Mouse (Mus musculus): ENCODE measurements around the gene Gtdc1. TPM values are rescaled to one million over a fixed set of nuclear protein-coding genes. Genes with fewer than 3 reads are reported as not detected.

The Gtdc1 gene
- total RNA-seq, 2 experiments from 2014 or later, result 15.5 to 20.5 TPM

DNA sequence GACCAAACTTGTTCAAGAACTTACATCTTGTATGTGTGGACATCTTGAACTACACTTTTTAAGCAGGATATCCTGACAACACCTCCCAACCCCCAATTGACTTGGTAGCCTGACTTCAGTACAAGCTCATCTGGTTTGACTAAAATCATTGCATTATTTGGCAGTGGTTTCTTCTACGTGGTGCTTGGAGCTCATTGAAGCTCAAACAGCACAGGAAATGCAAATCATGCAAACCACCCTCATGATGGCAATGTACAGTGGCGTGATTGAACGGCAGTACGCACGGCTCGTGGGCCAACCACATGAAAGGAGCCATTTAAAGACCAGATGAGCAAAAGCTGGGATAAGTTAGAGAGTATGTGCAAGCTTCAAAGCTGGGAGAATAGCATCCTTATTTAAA lies 123.0 kb downstream of the Gtdc1 start:
- intact Hi-C loops (cut with DNase I), result no loop called here
- no peak for DNase-seq

DNA sequence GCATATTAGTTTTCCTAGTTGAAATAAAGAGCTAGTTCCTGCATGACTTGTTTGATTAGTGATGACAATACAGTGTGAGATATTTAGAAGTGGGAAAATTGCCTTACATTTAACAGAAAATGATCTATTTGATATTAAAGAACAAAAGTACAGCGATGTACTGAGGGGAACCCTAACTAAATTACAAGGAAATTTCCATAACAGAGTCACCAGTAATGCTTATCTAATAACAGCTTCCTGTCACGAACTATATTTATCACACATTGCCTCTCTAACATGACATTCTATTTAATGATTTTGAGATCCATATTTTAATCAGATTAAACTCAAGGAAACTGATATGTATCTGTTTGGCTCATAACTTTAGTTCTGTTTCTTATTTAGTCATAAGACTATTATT lies 126.1 kb downstream of the Gtdc1 start:
- no peak for DNase-seq
- intact Hi-C loops (cut with DNase I), result no loop called here

DNA sequence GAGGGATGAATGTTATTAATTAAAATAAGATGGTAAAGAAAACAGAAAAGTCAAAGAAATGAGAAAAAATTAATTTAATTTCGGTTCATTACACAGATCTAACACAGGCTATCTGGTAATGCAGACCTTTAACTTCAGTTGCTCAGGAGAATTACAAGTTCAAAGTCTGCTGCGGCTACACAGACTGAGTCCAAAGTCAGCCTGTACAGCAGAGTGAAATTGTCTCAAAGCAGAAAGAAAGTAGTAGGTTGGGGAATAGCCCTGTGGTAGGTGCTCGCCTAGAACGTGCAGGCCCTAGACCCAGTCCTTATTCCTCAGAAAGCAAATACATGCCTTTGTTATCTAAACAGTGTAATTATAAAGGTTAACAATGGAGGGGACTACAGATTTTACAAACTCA lies 135.6 kb downstream of the Gtdc1 start:
- no peak for DNase-seq
- intact Hi-C loops (cut with DNase I), result no loop called here

DNA sequence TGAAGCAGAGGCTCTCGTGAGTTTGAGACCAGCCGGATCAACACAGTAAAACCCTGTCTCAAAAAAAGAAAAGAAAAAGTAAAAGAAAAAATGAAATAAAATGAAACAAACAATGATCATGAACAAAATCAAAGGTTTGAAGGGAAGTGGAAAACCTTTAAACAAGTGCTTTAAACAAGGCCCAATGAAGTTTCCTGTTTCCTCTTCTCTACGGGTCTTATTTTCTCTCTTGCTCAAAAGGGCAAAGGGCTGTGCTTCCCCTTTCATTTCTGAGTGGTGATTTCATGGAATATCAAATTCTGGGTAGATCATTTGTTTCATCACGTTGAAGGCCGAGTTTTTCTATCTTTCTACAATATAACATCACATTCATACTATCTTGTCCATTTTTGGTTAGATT lies 136.3 kb downstream of the Gtdc1 start:
- intact Hi-C loops (cut with DNase I), result no loop called here
- no peak for DNase-seq

DNA sequence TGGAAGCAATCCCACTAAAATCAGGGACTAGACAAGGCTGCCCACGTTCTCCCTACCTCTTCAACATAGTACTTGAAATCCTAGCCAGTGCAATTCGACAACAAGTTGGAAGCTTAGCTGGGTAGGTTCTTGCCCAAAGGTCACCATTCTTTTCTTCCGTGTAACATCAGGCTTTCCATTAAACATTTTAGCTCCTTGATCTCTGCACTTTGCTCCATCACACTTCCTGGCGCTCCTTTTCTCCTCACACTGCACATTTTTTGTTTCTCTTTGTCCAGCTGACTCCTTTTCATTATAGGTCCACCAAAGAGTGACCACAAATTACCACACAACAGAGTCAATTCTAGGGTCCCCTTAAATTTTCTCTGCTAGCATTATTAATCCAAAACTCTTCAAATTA lies 144.7 kb downstream of the Gtdc1 start:
- intact Hi-C loops (cut with DNase I), result no loop called here
- DNase-seq, result no peak

DNA sequence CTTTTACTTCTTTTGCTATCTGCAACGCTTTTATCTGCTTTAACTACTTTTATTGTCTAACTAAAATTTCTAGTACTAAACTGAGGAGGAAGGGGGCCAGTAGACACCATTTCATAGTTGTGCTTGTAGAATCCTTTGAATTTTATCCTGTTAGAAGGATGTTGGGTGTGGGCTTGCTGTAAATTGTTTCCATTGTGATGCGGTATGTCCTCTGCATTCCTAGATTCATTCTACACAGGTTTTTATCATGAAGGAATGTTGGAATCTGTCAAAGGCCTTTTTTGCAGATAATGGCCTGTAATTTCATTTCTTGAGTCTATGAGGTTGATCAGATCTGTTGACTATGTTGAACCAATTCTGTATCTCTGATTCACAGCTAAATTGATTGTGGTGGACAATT lies 146.5 kb downstream of the Gtdc1 start:
- no peak for DNase-seq
- intact Hi-C loops (cut with DNase I), result no loop called here

DNA sequence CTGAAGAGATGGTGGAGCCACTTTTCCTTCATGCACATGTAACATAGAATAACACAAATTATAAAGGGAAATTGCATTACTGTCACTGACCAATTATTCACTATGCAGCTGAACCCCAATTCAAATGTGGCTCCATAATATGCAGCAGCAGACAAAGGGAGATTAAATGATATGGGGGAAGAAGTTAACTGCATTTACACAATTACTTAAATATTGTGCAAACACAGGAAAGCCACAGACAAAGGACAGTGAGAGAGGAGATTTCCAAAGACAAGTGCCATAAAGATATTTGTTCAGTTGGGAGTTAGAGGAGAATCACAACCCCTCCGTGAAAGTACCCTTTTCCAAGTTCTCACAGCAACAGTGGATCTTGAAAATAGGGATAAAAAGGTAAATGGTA lies 163.6 kb downstream of the Gtdc1 start:
- intact Hi-C loops (cut with DNase I), result no loop called here

DNA sequence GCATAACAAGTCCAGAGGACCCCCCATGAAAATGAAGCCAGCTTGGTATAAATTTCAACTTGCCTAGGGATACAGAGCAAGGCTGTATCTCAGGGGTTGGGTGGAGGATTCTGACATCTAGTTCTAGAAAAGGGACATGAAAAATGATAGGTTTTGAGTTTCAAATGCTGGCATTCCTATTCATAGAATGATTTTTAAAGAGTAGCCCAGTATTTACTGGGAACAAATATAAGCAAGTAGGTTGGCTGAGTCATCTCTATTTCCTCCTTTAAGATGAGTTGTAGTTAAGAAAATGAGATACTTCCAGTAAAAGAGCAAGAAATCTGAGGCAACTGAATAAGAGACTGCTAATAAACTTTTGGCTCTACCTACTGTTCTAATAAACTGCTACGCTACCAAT lies 190.8 kb downstream of the Gtdc1 start:
- DNase-seq, result no peak
- intact Hi-C loops (cut with DNase I), result no loop called here

More for the DNA sequence above, 163.6 kb downstream of the Gtdc1 start:
- no peak for DNase-seq

DNA sequence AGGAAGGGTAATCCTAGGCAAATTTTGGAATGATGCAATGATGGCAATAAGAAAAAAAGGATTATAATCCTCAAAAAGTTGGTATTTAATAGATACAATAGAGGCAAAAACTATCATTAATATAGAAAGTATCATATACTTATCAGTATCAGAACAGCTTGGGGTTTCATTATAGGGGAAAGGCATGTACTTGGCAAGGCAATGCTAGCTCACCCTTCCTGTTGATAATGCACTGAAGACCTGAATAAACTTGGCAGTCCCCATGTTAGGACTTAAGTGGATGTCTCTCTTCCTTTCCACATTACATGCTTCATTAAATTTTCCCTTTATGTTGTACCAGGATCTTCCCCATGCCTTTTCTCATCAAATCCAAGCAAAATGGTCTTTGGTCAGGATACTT lies 206.0 kb downstream of the Gtdc1 start:
- intact Hi-C loops (cut with DNase I), result no loop called here
- no peak for DNase-seq

DNA sequence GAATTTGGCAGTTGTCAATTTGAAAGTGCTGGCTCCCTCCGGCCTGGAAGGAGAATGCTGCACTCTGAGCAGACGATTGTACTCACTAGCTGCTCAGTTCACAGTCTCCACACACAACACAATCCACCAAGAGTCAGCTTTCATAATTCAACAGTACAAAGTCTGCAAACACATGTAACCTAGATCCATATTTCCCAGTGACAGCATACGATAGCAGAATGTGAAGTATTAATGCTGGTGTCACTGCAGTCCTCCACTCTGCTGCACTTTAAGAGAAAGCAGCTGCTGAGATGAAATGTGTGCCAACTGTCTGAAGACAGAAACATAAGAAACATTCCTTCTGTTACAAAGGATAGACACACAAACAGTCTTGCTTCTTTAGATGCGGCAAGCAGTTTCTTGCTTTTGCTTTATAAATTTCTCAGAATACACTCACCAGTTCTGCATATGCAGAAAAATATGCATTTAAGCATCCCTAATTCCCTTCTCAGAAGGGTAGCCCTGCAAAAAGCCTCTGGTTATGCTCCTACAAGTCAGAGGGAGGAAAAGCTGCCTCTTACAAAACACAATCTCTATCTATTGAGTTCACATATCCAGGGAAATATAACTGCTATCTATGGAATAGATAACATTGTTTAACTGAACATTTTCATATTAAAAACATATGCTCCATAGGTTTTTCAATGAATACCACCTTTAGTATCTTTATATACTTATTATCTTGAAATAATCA lies 221.4 kb downstream of the Gtdc1 start:
- intact Hi-C loops (cut with DNase I), result no loop called here
- peak; percentile 8 to 33 for DNase-seq

DNA sequence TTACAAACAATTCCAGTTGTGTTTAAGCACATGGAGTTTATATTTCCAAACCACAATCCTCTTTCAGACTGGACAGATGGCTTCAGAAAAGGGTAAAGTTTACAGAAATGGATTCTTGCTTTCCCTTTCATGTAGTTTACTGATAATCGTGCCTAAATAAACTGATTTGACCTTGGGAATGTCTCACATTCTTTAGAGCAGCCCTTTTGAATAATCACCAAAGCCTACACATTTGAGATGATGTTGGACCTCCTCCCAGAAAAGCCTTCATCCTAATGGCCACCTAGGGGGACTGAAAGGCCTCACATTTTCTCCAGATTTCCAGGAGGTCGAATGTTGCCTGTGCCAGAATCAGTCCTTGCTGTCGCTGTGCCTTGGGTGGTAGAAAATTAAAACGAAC lies 227.2 kb downstream of the Gtdc1 start:
- intact Hi-C loops (cut with DNase I), result no loop called here
- DNase-seq, result no peak

DNA sequence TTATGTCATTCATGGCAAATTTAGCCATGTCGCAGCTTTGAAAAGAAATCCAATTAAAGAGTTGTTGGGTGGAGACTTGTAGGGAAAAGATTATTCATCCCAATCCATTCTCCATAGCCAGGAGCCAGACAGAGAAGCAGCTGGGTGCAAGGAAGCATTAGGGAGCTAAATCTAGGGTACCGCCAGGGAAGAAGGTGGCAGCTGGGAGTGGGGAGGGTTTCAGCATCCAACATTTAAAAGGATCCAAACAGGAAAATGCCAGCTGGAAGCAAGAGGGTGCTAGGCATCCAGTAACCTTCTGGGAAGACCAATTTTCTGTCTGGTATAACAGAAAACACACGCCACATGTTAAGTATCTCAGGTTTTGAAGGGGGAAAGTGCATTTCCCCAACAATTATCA lies 231.0 kb downstream of the Gtdc1 start:
- intact Hi-C loops (cut with DNase I), result no loop called here
- no peak for DNase-seq

DNA sequence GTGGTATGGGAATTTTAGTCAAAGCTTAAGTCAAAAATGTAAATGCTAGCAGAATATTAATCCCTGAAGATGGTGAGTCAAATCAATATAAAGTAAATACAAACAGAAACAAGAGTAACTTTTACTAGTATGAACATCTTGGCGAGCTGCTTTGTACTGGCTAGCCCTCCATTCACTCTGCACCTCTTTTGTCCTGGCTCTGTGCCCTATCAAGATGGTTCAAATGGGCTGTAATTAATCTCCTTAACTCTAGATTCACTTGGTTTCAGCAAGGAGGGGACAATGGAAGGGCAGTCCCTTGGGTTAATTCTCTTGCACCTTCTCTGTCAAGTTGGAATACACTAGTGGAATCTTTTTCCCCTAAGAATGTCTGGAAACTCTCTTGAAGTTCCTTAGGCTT lies 233.6 kb downstream of the Gtdc1 start:
- intact Hi-C loops (cut with DNase I), result no loop called here
- no peak for DNase-seq

DNA sequence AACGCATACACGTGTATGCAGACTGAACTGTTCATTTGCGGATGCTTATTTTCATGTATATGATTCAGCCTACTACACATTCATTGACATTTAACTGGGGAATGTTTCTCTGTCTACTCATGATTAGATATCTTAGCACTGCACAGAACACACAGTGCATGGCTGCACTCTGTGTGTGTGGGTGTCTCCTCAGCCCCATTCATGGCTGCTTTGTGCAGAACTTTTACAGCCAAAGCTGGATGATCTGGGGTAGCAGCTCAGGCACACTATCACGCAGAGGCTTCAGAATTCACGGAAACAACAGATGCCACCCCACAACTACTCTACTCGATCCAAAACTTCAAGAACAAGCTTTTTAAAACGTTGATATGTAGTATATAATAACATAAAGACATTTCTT lies 263.4 kb downstream of the Gtdc1 start:
- no peak for DNase-seq
- intact Hi-C loops (cut with DNase I), result no loop called here

DNA sequence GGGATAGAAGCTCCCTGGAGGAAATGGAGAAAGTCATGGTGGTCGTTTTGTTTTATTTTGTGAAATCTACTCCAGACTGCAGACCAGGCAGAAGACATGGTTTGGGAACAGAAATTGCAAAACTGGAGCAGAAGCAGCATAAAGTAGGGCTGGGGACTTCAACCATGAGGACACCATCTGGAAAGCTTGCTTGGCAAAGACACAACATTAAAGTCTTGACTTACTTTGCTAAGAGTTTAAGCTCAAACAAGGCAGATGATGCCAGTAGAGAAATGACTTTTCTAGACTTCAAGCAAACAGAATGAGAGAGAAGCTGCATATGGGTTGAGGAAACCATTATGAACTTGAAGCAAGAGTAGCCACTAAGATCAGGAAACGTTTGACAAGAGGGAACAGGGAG lies 267.6 kb downstream of the Gtdc1 start:
- DNase-seq, result no peak
- intact Hi-C loops (cut with DNase I), result no loop called here

DNA sequence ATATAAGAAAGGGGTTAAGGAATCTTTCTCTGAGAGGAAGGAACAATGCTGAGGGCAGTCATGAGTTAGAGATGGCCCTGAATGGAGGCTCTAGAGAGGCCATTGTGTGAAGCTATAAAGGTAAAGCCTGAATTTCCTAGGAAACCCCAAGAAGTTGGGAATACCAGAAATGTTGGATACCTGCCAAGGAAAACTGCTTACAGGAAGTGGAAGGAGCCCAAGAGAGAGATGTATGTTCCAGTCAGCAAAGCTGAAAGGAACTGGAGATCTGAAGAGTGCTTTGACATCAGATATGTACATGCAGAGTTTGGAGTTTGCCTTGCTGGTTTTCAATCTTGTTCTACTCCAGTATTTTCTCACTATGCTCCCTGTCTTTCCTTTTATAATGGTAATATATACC lies 268.4 kb downstream of the Gtdc1 start:
- intact Hi-C loops (cut with DNase I), result no loop called here
- DNase-seq, result no peak

DNA sequence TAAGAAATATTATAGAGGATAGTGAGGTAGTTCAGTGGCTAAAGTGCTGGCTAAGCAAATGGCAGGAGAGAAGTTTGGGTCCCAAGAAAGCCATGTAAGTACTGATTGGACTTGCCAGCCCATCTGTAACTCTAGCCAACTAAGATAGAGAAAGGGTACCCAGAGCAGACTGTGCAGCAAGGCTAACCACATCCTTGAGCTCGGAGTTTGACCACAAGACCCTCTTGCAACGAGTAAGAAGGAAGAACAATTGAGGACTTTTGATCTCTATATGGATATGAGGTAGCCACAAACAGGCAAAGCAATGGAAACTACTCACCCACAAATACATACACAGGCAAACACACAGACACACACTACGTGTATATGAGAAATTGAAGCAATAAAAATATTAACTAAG lies 278.9 kb downstream of the Gtdc1 start:
- DNase-seq, result no peak
- intact Hi-C loops (cut with DNase I), result no loop called here

DNA sequence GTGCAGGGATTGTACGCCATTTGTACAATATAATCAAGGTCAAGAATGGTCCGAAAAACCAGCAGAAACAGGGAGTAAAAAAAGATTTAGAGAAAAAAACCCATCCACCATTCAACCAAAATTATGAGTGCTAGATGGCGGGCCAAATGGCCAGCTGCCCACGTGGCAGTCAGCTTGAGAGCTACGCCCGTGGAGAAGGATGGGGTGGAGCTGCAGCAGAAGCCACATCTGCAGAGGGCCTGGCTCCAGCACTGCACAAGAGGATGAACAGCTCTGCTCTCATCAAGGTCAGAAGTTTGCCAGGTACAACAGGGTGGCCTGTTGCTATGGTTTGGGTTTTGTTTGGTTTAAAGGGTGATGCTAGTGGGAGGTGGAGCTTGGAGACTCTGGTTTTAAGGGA lies 281.1 kb downstream of the Gtdc1 start:
- intact Hi-C loops (cut with DNase I), result no loop called here
- DNase-seq, result no peak

DNA sequence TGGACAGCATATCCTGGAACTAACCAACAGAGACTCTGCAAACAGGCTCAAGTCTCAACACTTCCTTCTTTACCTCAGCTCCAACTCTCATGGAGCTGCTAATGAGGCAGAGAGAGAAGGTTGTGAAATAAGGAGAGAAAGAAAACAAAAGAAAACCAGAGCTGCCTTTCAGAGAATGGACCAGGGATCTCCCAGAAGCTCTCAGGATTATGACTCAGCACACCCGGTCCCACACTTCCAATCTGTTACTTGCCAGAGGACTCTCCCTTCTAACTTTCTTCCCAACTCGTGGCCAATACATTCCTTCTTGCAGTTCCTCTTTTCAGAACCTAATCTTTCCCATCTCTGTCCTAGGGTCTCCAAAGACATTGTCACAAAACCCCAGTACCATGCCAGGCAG lies 288.1 kb downstream of the Gtdc1 start:
- no peak for DNase-seq

DNA sequence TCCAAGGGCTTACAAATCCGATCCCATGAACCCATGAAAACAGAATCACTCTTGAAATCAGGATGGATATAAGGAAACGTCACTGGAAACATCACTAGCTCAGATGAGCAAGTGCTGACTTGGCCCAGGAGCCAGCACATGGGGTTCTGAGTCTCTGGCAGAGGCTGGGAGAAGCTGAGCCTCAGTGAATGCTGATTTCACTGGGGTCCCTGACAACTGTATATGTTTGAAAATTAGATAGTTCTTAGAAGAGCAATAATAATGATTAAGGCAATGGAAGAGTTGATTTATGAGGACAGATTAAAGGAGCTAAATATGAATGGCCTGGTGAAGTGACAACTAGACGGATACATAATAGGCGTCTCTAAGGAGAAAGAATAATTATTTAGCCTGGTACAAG lies 289.3 kb downstream of the Gtdc1 start:
- DNase-seq, result no peak
- intact Hi-C loops (cut with DNase I), result no loop called here

More for the DNA sequence above, 288.1 kb downstream of the Gtdc1 start:
- intact Hi-C loops (cut with DNase I), result no loop called here

DNA sequence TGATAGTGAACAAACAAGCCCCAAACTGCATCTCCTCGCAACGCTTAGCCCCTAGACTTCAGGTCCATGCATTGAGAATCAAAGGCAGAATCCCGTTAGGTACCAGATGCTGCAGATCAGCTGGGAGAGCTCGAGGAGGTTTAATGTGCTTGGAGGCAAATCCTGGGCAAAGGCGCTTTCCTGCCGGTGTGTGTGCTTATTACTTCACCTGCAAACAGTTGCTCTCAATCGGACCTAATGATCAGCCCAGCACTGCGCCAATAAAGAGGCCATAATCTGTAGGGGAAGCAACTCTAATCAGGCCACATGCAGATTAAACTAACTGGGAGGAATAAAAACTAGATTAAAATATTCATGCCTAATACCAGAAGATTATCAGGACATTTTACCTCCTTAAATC lies 293.5 kb downstream of the Gtdc1 start:
- DNase-seq, result no peak
- intact Hi-C loops (cut with DNase I), result no loop called here

DNA sequence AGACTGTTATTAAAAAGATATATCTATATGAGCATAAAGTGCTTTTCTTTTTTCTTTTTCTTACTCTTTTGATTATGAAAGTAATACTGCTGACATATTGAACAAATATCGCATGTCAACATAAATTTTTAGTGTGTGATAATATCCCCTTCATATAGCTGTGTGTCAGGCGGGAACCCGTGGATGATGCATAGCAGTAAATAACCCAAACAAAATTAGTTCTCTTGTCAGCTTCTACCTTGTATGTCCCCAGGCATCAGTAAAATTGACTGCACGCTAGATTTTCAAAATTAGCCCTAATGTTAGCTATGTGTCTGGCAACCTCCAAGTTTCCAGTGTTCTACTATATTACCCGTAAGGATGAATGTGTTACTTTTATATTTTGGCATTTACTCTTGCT lies 294.4 kb downstream of the Gtdc1 start:
- intact Hi-C loops (cut with DNase I), result no loop called here
- DNase-seq, result no peak

DNA sequence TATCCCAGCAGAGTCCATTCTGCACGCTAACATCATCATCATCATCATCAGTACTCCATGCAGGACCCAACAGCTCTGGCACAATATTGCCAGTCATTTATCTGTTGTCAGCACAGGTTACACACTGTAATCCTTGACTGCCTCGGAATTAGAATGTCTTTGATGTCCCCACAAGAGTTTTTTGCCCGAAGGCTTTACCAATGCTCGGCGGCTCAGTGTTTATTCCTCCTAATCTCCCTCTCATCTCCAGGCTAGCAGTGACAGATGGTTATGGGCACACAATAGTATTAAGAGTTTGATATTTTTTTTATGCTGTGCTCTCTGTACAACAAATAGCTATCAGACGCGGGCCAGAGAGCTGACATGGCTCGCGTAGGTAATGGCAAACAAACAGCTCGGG lies 294.9 kb downstream of the Gtdc1 start:
- intact Hi-C loops (cut with DNase I), result no loop called here

More for the DNA sequence above, 294.9 kb downstream of the Gtdc1 start:
- DNase-seq, result no peak
